Mouse (Mus musculus) lung, adult 2 months (tissue): ENCODE measurements around the gene Kxd1.

Experiments
- CTCF ChIP-seq: fragments of 200-500 bp; IDR thresholded peaks from 2 replicates; pipeline ENCODE4 v1.5.1; 2011; ENCODE audit warnings: mild to moderate bottlenecking, low read length, control low read depth; ENCODE audit not compliant: insufficient read depth
- POLR2A ChIP-seq: fragments of 200-500 bp; IDR thresholded peaks from 2 replicates; pipeline ENCODE4 v1.6.1; 2011; ENCODE audit warnings: low read depth, mild to moderate bottlenecking, control low read depth, low read length, borderline replicate concordance; ENCODE audit errors: extremely low read depth

DNA sequence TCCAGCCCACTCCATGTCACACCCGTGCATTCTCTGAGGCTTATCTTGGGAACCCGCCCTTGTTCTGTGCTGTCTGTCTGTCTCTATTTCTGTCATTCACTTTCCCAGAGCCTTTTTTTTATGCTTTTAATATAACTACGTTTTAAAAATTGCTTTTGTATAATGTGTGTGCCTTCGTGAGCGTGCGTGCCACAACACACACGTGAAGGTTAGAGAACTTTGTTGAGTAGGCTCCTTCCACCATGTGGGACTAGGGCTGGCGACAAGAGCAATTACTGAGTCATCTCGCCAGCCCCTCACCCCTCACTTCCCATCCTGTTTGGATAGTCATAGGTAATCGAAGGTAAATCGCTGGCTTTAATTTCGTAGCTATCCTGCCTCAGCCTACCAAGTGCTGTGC is 25.2 kb downstream of the Kxd1 start:
- TF ChIP-seq CTCF (no peak), POLR2A (no peak)
